Mouse (Mus musculus): Measurements from ENCODE around the gene Gm10354. TPM values are rescaled to one million over a fixed set of nuclear protein-coding genes. Genes with fewer than 3 reads are reported as not detected.
"Not testable (repeated sequence)": the region's sequence is repeated elsewhere in the genome, so short reads cannot be mapped to it uniquely, and the experiment has no call there.

Gm10354 gene
- not detected in 2 replicates for polyA plus RNA-seq (2012; rRNA removed)

DNA sequence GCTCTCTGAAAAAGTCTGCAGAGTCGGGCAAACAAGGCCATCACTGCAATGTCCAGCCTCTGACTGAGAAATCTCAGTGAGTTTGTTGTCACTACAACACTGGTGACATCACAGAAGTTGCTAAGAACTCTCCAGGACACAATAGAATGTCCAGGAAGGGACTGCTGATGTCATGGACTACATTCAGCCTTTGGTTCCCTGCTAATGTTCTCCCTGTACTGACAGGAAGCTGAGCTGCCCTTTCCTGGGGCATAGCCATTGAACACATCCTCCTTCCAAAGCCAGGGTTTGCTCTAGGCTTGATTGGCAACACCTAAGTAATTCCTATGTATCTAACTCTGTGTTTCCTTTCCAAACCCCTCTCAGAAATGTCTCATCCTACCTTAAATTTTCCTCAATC, at the start of gene Gm10354:
Gene Gm10354, minus strand, starts transcription at position 101 of the 400 bp plus-strand sequence.
- not testable (repeated sequence) for DNase-seq (ENCODE audit: extremely low spot score in 1 of 2, low spot score in 1 of 2)

DNA sequence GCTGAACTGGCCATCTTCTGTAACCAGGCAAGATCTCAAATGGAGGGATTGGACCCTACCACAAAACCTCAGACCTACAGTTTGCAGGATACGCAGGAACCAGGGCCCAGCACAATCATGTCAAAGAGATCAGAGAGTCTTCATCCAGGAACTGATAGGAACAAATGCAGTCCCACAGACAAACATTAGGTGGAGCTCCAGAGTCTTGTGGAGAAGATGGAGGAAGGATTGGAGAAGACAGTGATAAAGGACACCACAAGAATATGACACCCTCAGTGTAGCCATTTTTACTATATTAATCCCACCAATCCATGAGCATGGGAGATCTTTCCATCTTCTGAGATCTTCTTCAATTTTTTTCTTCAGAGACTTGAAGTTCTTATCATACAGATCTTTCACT, 45.6 kb upstream of the Gm10354 start:
- not testable (repeated sequence) for DNase-seq (ENCODE audit: extremely low spot score in 1 of 2, low spot score in 1 of 2)

DNA sequence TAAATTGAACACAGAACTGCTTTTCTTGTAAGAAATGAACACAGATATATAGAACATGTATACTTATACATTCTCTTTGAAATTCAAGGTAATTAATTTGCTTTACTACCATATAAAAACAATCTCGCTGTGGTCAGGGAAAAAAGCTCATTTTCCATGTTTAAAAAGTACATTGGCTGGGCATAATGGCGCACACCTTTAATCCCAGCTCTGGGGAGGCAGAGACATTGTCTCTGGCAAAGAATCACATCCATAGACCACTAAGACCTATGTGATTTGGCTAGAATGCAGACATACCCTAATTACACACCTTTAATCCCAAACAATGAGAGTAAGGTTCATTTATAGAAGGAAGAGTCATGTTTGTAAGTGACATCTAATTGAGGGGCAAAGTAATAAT, 41.3 kb upstream of the Gm10354 start:
- not testable (repeated sequence) for DNase-seq (ENCODE audit: extremely low spot score in 1 of 2, low spot score in 1 of 2)

DNA sequence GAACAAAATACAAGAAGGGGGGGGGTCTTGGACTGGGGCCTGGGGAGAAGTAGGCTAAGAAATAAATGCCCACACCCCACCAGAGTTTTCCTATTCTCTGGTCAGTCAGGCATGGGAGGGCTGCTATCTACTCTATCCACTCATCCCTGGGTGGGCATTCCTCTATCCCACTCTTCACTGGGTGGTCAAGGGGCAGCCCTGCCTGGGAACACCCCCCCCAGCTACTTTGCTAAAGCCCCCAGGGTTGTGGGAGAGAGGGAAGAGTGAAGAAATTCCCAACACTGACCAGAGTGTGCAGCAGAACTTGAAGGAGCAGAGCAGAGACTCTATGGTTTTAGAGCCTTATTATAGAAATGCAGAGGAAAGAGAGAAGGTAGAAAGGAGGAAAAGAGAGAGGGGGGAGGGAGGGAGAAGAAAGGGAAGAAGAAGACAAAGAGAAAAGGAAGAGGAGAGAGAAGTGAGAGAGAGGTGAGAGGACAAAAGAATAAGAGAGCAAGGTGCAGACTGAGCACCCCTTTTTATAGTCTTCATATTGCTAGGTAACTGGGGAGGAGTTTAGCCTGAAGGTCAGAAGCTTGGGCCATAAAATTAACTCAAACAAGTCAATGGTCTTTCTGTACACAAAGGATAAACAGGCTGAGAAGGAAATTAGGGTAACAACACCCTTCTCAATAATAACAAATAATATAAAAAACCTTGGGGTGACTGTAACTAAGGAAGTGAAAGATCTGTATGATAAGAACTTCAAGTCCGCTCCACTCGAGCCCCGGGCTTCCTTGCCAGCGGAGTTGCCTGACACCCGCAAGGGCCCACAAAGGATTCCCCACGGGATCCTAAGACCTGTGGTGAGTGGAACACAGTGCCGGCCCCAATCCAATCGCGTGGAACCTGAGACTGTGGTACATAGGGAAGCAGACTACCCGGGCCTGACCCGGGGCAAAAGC, 32.2 kb upstream of the Gm10354 start:
- not testable (repeated sequence) for DNase-seq (ENCODE audit: extremely low spot score in 1 of 2, low spot score in 1 of 2)

DNA sequence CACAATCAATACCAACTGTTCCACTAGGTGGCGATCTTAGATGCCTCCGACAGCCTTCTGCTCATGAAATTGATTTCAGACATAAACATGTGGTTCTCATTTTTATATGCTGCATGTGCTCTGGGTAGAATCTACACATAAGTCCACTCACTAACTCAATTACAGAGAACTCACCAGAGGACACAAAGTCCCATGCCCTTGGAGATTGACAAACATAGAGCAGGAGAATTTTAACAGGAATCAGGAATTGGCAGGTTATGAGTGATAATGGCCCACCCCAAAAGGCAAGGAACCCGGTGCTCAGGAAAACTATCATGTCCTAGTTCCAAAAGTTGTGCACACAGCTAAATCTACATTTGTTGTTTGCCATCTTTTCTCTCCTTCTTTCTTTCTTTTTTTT, 28.2 kb upstream of the Gm10354 start:
- DNase-seq (ENCODE audit: extremely low spot score in 1 of 2, low spot score in 1 of 2): not testable (repeated sequence)

DNA sequence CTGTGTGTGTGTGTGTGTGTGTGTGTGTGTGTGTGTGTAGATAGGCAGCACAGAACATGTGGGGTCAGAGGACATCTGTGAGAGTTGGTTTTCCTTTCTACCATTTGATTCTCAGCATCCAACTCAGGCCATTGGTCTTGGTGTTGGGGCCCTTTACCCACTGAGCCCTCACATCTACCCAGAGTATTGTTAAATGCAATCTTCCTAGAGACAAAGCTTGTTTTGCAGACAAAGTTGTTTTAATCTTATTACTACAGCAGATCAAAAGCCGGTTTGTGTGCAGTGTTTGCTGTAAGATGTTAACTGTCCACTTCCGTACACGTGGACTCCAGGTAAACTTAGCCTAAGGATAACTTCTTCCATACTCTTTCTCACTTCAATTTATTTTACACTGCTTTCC, 27.6 kb upstream of the Gm10354 start:
- not testable (repeated sequence) for DNase-seq (ENCODE audit: extremely low spot score in 1 of 2, low spot score in 1 of 2)

DNA sequence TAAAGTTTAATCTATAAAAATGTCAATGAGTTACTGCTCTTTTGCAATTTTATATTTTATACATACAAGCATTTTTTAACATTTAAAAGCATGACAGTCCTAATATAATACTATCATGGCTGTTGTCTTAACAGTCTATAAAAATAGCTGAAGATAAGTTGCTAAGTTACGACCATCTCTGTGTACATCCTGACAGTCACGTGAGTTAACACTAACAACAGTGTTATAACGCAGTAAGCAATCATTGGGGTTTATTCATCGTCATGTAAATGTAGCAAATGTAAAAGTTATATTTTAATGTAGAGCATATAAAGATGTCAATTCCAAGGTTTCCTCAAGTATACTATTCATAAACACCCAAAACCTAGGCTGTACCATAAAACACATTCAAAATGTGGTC, 26.8 kb upstream of the Gm10354 start:
- not testable (repeated sequence) for DNase-seq (ENCODE audit: extremely low spot score in 1 of 2, low spot score in 1 of 2)

DNA sequence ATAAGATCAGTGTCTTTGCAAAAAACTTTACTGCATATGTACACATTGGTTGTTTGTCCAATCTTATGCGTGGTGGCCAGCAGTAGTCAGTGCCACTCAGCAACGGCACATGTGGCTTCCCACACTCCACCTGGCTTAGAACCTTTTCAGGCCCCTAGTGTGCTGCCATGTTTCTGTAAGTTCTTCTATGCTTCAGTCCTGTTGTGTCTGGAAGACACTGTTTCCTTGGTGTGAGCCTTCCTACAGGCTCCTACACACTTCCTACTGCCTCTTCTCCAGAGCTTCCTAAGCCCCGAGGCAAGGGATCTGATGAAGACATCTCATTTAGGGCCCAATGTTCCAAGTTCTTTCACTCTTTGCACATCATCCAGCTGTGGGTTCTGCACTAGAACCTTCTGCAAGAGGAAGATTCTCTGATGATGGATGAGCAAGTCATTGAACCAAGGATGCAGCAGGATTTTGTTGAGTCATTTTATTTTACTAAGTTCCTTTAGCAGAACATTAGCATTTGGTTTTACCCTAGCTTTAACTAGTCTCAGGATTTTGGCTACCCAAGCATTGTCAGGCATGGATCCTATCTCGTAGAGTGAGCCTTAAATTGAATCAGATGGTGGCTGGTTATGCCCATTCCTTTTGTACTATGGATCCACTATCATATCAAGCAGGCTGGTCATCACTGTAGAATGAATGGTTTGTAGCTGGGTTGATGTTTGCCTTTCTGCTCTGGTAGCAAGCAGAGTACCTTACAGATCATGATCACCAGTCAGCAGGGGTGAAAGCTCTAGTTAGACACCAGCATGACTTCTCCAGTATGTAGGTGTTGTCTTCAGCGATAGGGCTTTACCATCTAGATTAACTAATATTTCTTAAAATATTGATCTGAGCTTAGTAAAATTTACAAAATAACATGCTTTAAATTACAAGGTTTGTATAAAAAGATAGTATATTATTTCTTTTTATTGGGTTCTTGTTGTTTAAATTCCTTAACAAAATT, 26.1 kb upstream of the Gm10354 start:
- not testable (repeated sequence) for DNase-seq (ENCODE audit: extremely low spot score in 1 of 2, low spot score in 1 of 2)

DNA sequence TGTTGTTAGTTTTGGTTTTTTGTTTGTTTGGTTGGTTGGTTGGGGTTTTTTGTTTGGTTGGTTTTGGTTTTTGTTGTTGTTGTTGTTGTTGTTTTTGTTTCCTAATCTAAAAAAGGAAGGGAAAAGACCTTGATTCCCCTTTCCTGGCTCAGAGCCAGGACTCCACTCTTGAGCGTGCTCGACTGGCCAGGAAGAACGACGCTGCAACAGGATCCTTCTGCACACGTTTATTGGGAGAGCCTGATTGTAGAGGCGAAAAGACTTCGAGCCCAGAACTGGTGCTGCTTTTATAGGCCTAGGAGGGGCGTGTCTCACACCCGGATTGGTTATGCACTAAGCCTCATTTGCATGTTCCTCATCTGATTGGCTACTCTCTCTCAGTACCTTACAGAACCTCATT, 19.3 kb upstream of the Gm10354 start:
- DNase-seq (ENCODE audit: extremely low spot score in 1 of 2, low spot score in 1 of 2): not testable (repeated sequence)

DNA sequence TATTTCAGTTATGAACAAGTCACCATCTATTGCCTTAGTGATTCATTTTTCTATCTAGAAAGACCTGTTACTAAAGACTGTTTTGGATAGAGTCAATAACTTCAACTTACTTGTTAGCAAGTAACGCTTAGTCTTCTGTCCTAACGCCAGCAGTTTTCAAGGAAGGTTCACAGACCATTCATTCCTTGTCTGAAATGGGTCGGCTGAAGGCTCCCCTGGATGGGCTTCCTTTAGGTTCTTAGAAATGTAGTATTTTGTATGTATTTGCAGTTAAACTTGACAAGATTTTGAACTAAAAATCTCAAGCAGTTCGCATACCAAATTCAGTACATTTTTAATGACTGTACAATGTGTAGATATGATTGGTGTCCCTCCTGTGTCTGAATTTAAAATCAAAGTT, 18.8 kb upstream of the Gm10354 start:
- DNase-seq (ENCODE audit: extremely low spot score in 1 of 2, low spot score in 1 of 2): not testable (repeated sequence)

DNA sequence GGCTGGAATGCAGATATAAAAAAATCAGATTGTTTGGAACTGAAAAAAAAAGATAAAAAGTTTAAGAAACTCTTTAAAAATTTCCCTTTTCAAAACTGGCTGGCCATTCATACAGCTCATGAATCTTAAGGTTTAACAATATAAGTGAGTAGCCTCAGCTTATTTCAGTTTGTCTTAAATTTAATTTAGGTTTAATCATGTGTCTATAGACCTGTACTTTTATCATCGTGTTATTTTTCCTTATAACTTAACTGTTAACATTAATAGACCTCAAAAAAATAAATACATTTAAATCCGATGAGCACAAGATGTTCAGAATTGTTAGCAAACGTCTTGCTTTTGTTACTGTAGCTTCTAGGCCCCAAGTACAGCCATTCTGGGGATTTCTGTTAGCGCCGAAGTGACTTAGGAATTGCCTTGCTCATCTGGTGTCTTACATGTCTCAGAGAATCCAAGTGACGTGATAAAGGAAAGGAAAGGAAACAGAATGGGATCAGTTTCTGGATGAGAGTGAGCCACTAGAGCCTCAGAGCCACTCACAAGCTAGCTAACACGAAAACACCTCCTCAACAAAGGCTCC, 18.0 kb upstream of the Gm10354 start:
- DNase-seq (ENCODE audit: extremely low spot score in 1 of 2, low spot score in 1 of 2): not testable (repeated sequence)

DNA sequence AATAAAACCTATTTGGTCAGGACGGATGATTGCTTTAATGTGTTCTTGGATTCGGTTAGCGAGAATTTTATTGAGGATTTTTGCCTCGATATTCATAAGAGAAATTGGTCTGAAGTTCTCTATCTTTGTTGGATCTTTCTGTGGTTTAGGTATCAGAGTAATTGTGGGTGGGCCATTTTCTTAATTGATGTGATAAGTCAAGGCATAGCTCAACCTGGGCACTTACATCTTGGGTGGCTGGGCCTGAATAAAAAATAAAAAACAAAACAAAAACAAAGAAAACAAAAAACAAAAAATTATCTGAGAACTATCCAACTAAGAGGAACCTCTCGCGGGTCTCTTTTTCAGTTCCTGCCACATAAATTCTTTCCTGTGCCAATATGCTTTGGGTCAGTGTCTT, 15.4 kb upstream of the Gm10354 start:
- DNase-seq (ENCODE audit: extremely low spot score in 1 of 2, low spot score in 1 of 2): not testable (repeated sequence)

DNA sequence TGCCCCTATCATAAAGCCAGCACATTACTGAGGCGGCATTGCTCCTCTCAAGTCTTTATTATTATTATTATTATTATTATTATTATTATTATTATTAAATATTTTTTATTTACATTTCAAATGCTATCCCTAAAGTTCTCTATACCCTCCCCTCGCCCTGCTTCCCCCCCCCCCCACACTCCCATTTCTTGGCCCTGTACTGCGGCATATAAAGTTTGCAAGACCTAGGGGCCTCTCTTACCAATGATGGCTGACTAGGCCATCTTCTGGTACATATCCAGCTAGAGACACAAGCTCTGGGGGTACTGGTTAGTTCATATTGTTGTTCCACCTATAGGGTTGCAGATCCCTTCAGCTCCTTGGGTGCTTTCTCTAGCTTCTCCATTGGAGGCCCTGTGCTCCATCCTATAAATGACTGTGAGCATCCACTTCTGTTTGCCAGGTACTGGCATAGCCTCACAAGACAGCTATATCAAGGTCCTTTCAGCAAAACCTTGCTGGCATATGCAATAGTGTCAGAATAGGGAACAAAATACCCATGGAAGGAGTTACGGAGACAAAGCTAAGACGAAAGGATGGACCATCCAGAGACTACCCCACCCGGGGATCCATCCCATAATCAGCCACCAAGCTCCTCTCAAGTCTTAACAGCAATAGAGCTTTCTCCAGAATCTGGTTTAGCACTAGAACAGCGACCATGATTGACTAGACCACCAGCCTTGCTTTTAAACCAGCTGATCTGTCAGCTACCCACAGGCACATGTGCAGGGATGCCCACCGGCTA, 11.8 kb upstream of the Gm10354 start:
- DNase-seq (ENCODE audit: extremely low spot score in 1 of 2, low spot score in 1 of 2): not testable (repeated sequence)

DNA sequence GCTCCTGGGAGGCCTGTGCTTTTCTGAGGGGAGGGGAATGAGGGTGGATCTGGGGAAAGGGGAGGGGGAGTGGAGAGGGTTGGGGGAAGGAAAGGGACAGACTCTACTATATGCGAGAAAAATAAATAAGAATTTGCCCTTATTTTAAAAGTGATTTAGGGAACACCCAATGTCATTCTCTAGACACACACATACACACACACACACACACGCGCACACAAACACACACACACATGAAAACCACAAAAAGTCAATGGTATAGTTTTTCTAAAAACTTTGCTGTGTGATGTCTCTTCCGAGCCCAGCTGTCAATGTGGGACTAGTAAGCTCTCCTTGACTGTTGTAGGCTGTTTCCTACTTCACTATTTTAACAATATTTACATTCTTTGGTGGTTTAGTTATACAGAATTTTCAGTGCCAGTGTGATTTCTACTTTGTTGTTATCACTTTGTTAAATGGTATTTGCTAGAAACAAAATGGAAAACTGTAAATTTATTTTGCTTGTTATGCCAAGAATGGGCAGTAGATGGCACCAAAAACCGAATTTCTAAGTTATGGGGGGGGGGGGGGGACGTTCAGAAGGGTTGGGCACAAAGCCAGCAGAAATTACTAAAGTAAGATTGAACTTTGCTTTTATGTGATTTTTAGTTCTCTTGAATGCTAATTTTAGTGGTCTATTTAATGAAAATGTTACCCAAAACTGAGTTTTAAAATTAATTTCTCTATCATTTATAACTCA, 8.1 kb upstream of the Gm10354 start:
- peak in 1 of 2 experiments; percentile 43 for DNase-seq (ENCODE audit: extremely low spot score in 1 of 2, low spot score in 1 of 2)

DNA sequence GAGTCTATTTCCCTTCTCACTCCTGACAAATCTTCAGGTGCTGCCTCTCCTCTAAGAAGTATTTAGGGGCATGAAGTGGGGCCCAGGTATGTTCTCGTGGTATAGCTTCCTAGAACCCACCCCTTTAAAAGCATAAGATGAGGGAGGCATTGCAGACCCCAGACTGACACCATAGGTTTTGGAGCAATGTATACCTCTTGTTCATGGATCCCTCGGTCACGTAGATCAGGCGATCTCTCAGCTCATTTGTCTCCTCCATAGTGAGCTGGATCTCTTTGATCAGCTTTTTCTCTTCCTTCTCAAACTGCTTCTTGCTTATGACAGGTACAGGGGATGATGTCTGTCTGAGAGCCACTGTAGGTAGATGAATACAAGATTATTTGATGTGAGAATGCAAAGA, 1.4 kb downstream of the Gm10354 start:
- DNase-seq (ENCODE audit: extremely low spot score in 1 of 2, low spot score in 1 of 2): not testable (repeated sequence)

DNA sequence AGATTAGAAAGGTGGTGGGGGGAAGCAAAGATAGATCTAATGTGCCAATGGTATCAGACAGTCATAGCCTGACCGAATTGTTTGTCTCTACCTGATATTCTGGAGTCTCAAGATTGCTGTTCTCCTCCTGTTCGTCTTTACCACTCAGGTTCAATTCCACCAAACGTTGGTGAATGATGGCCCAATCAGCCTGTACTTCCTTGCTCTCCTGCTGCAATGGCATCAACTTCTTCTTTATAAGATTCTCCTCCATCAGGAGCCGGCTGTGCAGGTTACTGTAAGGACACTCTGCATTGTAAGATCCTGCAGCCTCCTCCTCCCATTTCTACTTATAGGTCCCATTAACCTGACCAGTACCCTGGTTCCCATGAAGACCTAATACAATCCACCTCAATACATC, 3.4 kb downstream of the Gm10354 start:
- not testable (repeated sequence) for DNase-seq (ENCODE audit: extremely low spot score in 1 of 2, low spot score in 1 of 2)

DNA sequence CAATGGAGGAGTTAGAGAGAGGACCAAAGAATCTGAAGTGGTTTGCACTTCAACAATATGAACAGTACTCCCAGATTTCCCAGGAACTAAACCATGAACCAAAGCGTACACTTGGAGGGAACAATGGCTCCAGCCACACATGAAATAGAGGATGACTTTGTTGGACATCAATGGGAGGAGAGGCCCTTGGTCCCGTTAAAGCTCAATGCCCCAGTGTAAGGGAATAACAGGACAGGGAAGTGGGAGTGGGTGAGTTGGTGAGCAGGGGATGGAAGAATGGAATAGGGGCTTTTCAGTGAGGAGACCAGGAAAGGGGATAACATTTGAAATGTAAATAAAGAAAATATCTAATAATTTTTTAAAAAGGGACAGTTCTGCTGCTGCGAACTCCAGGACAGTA, 5.9 kb downstream of the Gm10354 start:
- DNase-seq (ENCODE audit: extremely low spot score in 1 of 2, low spot score in 1 of 2): not testable (repeated sequence)

DNA sequence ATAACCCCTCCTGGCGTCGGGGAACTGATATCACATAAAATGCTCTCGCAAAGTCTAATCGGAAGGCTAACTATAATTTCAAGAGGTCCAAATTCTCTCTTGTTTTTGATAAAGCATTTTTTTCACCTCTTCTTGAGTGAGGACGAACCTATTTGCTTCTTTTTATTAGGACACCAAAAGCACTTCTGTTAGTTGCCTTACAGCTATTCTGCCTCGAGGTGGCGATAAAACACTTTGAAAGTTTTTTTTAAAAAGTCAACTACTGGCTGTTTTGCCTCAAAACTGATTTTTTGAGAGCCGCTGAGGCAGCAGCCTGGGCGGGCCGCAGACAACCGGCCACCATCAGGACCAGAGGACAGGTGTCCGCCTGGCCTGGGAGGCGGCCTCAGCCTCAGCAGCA, 14.9 kb downstream of the Gm10354 start:
- peak in 1 of 2 experiments; percentile 27 for DNase-seq (ENCODE audit: extremely low spot score in 1 of 2, low spot score in 1 of 2)

DNA sequence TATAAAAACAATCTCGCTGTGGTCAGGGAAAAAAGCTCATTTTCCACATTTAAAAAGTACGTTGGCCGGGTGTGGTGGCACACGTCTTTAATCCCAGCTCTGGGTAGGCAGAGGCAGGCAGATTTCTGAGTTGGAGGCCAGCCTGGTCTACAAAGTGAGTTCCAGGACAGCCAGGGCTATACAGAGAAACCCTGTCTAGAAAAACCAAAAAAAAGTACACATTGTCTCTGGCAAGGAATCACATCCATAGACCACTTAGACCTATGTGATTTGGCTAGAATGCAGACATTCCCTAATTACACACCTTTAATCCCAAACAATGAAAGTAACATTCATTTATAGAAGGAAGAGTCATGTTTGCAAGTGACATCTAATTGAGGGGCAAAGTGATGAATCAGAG, 17.2 kb downstream of the Gm10354 start:
- DNase-seq (ENCODE audit: extremely low spot score in 1 of 2, low spot score in 1 of 2): not testable (repeated sequence)
